Mouse (Mus musculus) A20 (cell line): Measurements from ENCODE around the gene Ubtf.
"Not testable (repeated sequence)": the region's sequence is repeated elsewhere in the genome, so short reads cannot be mapped to it uniquely, and the experiment has no call there.

Experiments used
- DNase-seq: peaks from one replicate; pipeline ENCODE4 v3.0.0-alpha.2; 2011; ENCODE audit warnings: low read depth, low spot score

Gene Ubtf

DNA sequence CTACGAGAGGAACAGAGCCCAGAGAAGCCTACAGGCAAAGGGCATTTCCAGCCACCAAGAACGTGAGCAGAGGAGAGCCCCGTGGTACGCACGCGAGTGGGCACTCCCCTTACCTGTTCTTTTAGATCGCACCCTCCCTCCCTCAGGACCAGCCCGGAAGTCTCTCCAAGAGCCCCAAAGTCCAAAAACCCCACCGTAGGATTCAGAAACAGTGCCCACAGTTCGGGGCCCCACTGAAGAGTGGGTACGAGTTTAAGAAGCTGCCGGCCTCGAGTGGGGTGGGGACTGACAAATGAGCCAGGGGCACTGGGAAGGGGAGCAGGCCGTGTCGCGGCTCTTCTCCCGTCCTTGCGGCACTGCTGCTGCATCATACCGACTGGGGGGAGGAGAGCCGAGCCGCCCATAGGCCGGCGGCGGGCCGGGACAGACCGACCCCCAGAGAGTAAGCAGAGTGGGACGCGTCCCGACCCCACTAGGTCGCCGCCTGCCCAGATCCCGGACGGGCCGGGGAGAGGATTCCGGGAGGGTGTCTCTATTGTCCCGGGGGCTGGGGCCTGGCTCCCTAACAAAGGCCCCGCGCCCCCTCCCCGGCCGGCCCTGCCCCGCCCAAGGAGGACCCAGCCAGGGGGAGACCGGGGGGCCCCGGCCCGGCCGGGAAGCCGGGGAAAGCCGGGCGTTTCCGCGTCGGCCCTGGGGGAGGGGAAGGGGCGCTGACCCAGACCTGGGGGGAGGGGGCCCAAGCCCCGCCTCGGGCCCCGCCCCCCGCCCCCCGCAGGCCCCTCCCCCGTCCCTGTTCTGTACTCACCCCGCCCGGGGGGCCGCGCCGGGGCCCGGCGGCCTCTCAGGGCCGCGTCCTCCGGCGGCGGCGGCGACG, 23.7 kb downstream of the Ubtf start:
- DNase-seq = peak; percentile 68

DNA sequence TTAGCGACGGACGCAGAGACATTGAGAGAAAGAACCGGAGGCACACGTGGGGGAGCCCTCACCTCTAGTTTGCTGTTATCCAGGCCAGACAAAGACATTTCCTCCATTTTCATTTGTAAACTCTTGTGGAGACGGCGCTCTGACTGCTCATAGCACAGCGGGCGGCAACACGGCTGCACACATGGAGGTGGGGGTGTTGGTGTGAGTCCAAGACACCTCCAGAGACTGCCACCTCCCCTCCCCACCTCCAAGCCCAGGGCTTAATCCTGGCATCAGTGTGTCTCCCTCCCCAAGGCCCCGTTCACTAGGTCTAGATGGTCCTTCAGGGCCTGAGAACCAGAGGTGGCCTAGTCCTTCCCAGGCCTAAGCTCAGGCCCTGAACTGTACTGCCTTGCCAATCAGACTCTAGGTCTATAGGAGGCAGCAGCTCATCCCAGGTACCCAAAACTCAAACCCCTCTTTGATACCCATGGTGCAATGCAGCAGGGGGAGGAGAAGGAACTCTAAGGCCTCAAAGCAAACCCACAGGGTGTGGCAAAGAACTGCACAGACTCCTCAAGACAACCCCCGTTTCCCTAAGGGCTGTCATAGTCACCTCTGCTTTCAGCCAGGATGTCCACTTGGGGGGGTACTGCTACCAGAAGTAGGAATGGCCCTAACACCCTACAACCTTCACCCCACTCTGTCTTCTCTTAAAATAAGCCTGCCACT, 24.5 kb downstream of the Ubtf start:
- DNase-seq = peak; percentile 79

DNA sequence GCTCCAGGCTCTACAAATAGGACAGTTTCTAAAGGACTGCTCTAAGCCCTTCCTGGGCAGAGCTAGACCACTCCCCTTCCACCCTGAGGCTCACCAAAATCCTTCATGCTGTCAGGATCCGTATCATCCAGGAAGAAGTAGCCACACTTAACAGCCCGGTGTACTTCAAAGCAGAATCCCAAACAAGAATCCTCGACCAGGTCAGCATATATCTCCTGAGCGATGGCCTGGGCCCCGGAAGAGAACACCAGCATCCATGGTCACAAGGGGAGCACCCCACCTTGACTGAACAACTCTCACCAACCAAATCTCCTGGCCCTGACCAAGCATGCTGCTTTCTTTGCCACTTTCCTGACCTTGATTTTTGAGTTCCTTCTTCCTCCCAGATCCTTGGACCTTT, 25.1 kb downstream of the Ubtf start:
- no peak for DNase-seq

DNA sequence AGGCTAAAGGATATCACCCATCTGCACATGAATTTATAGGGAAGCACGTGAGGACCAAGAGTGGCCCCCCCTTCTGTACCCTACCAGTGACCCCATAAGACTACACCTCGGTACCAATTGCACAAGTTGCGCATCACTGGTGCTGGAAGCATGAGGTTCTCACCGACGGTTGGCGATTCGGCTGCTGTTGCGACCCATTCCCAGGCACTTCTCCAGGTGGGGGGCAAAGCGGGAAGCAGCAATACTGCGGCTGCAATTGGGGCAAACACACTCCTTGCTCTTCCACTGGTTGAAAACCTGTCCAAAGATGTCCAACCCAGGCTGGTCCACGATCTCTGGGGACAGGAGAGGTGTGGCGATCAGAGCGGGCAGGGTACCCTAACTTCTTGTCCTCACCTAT, 25.6 kb downstream of the Ubtf start:
- DNase-seq = no peak

DNA sequence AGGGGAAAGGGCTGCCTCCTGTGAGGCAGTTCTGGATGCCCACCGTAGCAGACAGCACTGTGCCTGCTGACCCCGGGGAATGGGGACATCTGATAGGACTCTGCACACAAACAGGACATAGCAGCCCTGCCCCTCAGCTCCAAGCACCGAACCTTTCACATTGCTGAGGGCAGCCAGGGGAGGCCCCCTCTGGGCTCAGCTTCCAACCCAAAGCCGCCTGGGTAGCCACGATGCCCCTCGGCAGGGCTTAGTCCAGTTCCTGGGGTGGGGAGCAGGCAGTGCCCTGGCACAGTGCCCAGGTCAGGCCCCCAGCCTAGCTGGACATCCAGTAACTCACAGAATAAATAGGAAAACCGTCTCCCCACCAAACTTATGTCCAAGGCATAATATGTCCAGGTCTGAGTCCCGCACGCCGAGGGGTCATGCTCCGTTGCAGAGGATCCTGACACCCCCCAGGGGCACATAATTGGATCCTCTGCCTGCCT, 28.4 kb downstream of the Ubtf start:
- no peak for DNase-seq

DNA sequence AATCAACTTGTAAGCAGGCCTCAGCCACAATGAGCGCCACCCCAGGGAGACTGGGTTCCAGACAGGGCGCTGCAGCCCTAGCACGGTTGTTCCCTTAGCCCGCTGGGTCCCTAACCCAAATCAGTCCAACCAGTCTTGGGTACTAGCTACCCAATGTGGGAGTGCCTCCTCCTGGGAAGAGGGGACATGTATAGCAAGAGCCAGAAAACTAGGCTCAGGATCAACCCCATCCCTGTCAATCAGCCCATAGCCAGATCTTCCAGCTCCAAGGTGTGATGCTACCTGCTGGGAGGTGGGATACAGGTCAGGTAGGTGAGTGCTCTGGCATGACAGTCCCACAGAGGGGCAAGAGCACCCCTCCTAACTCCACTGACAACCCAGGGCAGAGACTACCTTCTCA, 29.4 kb downstream of the Ubtf start:
- no peak for DNase-seq

DNA sequence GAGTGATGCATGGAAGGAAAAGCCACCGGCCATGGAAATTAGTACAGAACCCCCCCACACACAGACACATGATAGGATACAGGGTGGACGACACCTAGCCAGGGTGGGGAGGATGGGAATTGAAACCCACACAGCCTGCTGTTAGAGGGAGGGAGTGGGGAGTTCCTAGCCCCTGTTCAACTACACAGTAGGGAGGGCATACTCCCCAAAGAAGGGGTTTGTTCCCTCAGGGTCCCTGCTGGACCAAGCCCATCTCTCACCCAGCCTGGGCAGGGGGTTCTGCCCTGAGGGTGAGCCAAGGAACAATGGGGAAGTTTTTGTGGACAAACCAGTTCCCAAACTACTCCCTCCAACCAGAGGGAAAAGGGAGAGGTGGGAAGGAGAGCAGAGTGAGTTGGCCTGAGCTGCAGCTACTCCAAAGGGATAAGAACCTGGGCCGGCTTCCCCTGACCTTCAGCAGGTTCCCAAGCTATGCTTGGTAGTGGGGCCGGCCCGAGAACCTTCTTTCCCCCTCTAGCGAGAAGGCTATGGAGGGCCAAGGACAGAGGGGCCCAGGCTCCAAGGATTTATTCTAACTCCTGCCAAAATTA, 29.9 kb downstream of the Ubtf start:
- DNase-seq = no peak

DNA sequence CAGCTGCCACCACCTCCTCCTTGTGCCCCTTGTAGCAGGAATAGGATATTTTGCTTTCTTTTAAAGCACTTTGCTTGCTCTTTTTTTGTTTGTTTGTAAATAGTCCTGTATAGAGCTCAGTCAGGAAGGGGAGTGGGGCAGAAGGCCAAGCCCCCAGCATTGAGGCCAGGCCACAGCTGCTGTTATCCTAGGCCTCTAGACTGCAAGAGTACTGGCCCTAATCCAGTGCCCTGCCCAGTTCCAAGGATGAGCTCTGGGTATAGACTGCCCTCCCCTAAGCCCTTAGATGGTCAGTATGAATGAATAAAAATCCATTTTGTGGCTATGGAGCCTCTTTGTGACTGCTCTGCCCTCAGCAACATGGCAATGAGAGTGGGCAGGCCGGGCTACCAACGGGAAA, 30.6 kb downstream of the Ubtf start:
- no peak for DNase-seq

DNA sequence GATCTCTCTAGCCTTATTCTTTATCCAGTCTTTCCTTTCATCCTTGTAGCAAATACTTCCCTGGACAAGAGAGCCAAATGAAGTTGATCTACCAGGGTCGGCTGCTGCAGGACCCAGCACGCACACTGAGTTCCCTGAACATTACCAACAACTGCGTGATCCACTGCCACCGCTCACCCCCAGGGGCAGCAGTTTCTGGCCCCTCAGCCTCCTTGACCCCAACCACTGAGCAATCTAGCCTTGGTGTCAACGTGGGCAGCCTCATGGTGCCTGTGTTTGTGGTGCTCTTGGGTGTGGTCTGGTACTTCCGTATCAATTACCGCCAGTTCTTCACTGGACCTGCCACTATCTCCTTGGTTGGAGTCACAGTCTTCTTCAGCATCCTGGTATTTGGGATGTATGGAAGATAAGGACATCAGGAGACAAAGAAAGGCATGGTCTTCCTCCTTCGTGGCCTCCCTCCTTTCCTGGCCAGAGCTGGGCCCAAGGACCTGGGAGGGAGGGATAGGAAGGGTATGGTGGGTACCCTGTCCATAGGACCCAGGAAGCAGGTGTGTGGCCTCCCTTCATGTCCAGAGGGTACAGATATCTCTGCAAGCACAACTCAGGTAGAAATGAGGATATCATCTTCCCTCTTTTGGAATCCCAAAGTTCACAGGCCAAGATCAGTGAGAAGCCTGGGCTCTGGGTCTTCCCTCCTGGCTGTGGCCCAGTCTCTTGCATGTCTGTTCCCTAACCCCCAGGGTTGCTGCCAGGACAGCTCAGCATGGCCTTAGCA, 31.3 kb downstream of the Ubtf start:
- no peak for DNase-seq

DNA sequence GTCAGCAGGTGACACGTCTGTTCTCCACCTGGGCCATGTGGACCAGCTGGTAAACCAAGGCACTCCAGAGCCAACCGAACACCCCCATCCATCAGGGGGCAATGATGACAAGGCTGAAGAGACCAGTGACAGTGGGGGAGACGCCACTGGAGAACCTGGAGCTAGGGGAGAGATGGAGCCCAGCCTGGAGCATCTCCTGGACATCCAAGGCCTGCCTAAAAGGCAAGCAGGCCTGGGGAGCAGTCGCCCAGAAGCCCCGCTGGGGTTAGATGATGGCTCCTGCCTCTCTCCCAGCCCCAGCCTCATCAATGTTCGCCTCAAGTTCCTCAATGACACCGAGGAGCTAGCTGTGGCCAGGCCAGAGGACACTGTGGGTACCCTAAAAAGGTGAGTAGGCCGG, 32.1 kb downstream of the Ubtf start:
- DNase-seq = no peak

DNA sequence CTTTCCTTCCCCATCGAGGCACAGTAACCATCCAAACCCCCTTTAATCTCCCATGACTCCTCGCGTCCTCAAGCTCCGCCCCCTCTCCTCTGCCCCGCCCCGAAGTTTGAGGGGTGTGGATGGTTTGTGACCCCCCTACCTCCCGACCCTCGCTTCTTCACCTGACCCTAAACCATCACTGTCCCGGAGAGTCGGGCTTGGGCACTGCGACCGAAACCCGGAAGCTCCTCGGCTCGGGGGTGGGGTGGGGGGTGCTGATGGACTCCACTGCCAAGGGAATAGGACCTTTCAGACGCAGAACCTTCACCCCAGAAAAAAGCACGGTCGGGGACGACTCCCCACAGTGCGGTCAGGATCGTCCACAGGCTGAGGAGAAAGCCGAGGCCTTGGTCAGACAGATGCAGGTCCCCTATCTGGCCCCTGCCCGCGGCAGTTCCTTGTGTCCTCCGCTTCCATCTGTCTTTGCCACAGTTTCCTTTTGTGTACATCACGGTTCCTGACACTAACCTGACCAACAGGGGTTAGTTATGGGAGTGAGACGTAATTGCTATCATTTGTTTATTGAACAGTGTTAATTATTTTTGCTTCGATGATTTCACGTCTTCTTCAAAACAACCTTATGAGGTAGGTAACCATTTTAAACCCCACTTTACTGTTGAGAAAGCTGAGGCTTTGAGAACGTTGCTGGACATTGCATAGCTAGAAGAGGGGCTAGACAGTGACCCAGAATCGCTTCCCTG, 34.3 kb downstream of the Ubtf start:
- no peak for DNase-seq

DNA sequence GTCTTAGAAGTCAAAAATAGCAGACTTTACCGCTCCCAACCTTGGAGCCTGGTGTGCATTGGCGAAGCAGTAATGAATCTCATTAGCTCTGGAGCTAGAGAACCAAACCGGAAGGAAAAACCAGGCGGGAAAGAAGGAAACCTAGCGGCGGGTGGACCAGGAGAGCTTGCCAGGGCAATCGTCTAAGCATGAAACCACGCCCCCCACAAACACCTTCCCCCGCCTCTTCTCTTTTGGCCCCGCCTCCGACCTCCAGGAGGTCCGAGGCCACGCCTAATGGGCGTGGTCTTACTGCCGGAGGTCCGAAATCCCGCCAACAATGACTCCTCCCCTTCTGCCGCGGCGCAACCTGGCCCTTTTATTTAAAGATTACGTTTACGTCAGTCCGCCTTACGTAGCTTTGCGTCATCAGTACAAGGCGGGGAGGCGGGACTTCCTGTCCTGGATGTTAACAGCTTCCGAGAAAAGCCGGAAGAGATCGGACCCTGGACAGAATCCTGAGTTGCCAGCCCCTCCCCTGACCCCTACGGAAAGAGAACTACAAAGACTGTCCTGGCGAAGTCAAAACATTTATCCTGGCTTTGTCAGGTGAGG, 34.9 kb downstream of the Ubtf start, which contains the start of gene Tmub2:
Gene Tmub2, plus strand, starts transcription at position 431 of the 594 bp plus-strand sequence.
- peak; percentile 100 for DNase-seq

DNA sequence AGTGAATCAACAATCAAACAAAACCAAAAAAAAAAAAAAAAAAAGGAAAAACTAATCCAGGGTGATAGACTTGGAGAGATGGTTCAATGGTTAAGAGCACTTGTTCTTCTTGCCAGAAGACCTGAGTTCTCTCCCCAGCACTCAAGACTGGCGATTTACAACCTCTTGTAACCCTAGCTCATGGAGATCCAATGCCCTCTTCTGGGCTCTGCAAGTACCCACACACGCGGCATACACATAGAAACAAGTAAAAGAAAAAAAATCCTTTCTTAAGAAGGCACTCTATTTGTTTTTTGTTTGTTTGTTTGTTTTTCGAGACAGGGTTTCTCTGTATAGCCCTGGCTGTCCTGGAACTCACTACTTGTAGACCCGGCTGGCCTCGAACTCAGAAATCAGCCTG, 35.6 kb downstream of the Ubtf start:
- peak; percentile 62 for DNase-seq

DNA sequence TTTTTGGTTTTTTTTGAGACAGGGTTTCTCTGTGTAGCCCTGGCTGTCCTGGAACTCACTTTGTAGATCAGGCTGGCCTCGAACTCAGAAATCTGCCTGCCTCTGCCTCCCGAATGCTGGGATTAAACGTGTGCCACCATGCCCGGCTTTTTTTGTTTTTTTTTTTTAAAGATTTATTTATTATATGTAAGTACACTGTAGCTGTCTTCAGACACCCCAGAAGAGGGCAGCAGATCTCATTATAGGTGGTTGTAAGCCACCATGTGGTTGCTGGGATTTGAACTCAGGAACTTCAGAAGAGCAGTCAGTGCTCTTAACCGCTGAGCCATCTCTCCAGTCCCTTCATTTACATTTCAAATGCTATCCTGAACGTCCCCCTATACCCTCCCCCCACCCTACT, 39.3 kb downstream of the Ubtf start:
- not testable (repeated sequence) for DNase-seq

DNA sequence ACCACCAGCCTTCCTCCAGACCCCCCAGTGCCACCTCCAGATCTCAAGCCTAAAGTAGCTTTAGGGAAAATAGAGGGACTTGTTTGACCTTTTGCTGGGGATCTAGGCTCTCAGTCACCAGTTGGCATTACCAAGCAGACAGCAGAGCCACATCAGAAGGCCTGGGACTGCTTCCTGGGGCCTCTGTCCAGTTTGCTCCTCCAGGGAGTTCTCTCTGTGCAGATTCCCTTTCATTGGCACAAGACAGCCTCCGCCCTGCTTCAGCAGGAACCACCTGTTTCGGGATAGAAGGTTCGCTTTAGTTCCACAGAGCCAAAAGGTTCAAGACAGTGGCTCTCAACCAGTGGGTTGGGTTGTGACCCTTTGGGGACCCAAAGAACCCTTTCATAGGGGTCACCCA, 39.9 kb downstream of the Ubtf start:
- no peak for DNase-seq

DNA sequence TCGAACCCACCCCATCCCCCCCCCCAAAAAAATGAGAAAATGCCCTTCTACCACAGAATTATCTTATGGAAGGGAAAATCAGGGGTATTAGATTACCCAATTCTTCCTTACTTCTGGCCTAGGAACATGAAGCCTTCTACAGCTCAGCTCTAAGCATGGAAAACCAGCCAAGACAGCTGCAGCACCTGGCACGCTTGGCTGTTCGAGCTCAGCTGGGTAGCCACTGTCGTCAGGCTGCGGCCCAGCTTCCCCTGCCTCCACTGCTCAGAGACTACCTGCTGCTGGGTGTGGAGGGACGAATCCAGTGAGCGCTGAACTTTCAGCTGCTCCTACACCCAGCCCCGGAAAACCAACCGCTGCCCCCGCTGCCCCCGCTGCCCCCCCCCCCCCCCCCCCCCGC, 41.8 kb downstream of the Ubtf start:
- DNase-seq = no peak

DNA sequence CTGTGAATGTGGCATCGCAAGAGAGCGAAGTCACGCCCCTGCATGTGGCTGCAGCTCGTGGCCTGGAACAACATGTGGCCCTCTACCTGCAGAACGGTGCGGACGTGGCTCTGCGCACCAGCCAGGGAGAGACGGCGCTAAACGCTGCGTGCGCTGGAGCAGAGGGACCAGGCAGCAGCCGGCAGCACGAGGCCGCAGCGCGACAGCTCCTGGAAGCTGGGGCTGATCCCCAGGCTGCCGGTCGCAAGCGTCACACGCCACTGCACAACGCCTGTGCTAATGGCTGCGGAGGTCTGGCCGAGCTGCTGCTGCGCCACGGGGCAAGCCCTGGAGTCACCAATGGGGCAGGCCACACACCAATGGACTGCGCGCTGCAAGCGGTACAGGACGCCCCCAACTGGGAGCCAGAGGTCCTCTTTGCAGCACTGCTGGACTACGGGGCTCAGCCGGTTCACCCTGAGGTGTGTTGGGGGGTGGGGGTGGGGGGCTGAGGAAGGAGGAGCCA, 43.1 kb downstream of the Ubtf start:
- DNase-seq = peak; percentile 59

DNA sequence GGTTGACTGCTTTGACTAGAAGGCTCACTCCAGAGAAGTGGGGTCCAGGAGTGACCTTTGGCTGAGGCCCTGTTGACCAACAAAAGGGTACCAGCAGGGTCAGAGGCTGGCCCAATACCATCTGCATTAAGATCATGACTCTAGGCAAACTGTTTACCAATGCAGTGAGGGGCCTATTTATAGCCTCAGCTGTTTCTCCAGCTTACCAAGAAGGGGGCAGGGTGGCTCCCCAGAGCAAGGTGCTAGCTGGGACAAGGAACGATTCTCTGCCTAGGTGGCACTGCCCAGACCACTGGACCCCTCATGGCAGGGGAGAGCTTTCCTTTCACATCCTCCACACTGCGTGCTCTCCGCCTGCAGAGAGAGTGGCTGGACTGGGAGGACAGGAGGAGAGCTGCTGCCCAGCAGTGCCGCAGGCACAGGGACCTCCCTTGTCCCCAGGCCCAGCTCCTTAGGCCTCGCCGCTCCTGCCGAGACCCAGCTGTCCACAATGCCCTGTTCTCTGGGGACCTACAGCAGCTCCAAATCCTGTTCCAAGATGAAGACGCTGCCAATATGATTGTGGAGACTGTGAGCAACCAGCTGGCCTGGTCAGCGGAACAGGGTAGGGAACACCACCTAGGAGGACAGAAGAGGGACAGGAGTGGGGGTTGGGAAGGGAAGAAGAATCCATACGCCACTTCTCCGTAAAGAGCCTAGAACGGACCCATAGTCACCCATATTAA, 50.9 kb downstream of the Ubtf start, which contains the start of gene Asb16:
Gene Asb16, plus strand, starts transcription at position 224 of the 725 bp plus-strand sequence.
- no peak for DNase-seq

DNA sequence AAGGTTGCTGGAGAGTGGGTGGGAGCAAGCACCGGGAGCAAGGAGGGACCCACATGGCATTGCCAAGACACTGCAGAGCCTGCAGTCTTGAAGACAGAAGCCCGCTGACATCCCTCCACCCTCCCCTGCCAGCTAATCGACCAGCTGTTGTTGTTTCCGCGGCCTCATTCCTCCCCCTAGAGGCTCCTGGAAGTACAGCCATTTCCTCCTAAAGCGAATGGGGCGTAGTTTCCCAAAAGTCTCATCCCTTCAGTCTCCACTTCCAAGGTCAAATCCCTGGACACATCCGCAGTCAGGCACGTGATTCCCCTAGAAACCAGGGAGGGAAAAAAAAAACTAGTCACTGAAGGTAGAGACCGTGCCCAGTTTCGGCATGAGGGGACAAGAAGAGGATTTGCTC, 52.1 kb downstream of the Ubtf start:
- peak; percentile 62 for DNase-seq
